Mouse (Mus musculus) E14TG2a.4 (cell line): ENCODE measurements around the gene Gm867.

Experiments used
- H3K27me3 ChIP-seq: 2 replicates; pipeline ENCODE4 v1.6.1; 2014; ENCODE audit warnings: low read length, control low read depth; ENCODE audit not compliant: insufficient read depth
- H3K36me3 ChIP-seq: 2 replicates; pipeline ENCODE4 v1.6.1; 2014; ENCODE audit warnings: low read length, control low read depth; ENCODE audit not compliant: insufficient read depth
- H3K4me1 ChIP-seq: replicated peaks from 2 replicates; pipeline ENCODE4 v1.6.1; 2014; ENCODE audit warnings: low read depth, low read length, control low read depth
- H3K4me3 ChIP-seq: replicated peaks from 2 replicates; pipeline ENCODE4 v1.5.1; 2014; ENCODE audit warnings: mild to moderate bottlenecking, low read length
- H3K9me3 ChIP-seq: 2 replicates; pipeline ENCODE4 v1.6.1; 2014; ENCODE audit warnings: low read length, control low read depth
- CTCF ChIP-seq: conservative IDR thresholded peaks from 2 replicates; pipeline ENCODE4 v1.5.1; 2014; ENCODE audit warnings: low read length
- NANOG ChIP-seq: IDR thresholded peaks from 2 replicates; pipeline ENCODE4 v1.6.1; 2014; ENCODE audit warnings: borderline replicate concordance, low read length, mixed read lengths
- POU5F1 ChIP-seq: IDR thresholded peaks from 2 replicates; pipeline ENCODE4 v1.6.1; 2014; ENCODE audit warnings: low read length, borderline replicate concordance

Gm867 gene

GRCm38 (mm10) chr10:75939481-75940234 lies 814 bp downstream of the Gm867 start:
- TF ChIP-seq CTCF: no peak
- TF ChIP-seq NANOG: no peak
- no peak for TF ChIP-seq POU5F1
- H3K4me3 ChIP-seq: peak overlapping the region; percentile 66
- H3K9me3 ChIP-seq: no peaks in the 10 kb centered on the region
- H3K4me1 ChIP-seq: peaks cover 77% of the 10 kb centered on the region
- H3K27me3 ChIP-seq: no peaks in the 10 kb centered on the region
- peaks cover 36% of the 10 kb centered on the region for H3K36me3 ChIP-seq

DNA sequence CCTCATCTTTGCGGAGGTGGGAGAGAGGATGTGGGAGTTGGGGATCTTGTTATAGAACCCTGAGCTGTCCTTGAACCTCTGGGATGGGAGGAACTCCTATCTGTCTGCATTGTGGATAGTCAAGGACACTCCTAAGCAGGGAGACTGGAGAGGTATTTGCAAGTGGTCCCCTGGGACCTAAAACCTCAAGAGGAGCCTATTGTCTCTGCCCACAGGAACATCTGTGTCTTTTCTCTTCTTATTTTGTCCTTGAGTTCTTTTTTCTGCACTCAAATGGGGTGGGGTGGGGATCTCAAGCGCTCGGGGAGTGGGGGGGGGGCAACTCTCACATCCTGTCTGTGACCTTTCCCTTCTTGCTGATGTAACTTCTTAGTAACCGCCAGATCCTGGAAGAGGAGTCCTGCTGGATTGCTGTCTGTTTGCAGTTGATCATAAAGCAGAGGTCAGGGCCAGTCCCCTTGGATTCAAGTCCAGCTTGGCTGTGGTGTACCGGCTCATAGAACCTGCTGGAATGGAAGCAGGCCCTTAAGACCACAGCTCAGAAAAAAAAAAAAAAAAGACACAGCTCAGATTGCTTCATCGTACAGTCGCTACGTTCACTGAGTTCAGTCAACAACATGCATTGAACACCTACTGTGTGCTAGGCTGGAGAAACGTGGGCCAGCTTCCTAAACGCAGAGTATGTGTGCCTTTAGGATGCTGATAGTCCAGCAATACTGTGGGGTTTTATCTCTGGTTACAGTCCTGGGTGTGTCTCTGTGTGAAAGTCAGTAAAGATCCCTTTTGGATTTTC lies 2.4 kb downstream of the Gm867 start:
- peaks cover 74% of the 10 kb centered on the region for H3K4me1 ChIP-seq
- peak overlapping the region; percentile 97 for H3K4me3 ChIP-seq
- no peaks in the 10 kb centered on the region for H3K27me3 ChIP-seq
- no peaks in the 10 kb centered on the region for H3K9me3 ChIP-seq
- peaks cover 36% of the 10 kb centered on the region for H3K36me3 ChIP-seq
- TF ChIP-seq CTCF (no peak), NANOG (peak; percentile 84)

GRCm38 (mm10) chr10:75936909-75937667 lies 3.4 kb downstream of the Gm867 start:
- TF ChIP-seq POU5F1 (no peak), CTCF (no peak), NANOG (no peak)
- Histone ChIP-seq H3K4me1 (peaks cover 71% of the 10 kb centered on the region), H3K36me3 (peaks cover 36% of the 10 kb centered on the region), H3K4me3 (peak overlapping the region; percentile 97), H3K9me3 (no peaks in the 10 kb centered on the region), H3K27me3 (no peaks in the 10 kb centered on the region)

GRCm38 (mm10) chr10:75935680-75936541 lies 4.6 kb downstream of the Gm867 start, which contains the start of gene Mmp11:
Gene Mmp11 (minus strand): TSS chr10:75936496.
- Histone ChIP-seq H3K4me1 (peaks cover 70% of the 10 kb centered on the region), H3K4me3 (peak within 1 kb of the TSS; percentile 97), H3K9me3 (no peaks in the 10 kb centered on the region), H3K27me3 (peaks cover 4% of the 10 kb centered on the region; the same call in 1 of the 2 replicates), H3K36me3 (peaks cover 36% of the 10 kb centered on the region)
- TF ChIP-seq CTCF: no peak
- TF ChIP-seq POU5F1: no peak
- no peak for TF ChIP-seq NANOG

DNA sequence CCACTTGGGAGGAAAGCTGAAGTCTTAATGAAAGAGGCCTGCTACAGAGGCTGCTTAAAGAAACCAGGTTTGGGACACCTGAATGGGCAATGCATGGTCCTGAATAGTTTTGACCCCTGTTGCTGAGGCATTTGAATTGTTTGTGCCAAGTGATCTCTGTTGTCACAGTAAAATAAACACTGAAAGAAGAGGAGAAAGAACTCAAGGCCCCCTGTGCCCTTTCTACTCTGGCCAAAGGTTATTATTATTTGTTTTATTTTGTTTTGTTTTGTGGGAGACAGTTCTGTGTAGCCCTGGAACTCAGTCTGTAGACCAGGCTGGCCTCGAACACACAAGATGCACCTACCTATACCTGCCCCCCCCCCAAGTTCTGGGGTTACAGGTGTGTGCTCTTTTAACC lies 5.5 kb downstream of the Gm867 start:
- TF ChIP-seq POU5F1: no peak
- TF ChIP-seq CTCF: no peak
- no peak for TF ChIP-seq NANOG
- peak overlapping the region; percentile 97 for H3K4me3 ChIP-seq

DNA sequence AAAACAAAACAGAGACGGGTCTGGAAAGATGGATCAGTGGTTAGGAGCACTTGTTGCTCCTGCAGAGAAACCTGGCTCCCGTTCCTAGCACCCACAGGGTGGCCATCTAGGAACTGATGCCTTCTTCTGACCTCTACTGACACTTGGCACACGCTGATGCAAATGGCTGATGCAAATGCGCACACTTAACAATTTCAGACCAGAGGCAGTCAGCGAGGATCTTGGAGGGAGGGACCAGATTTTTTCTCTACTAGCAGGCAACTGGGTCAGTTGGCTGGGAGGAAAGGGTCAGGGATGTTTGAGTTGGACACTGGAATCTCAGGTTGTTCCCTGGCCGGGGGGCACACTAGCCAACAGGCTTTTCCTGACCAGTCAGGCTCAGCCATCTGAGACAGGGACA lies 7.6 kb downstream of the Gm867 start, which contains the start of gene Chchd10:
TSS of gene Chchd10 (plus strand) at position 240 of the 400 bp plus-strand sequence.
- peaks cover 66% of the 10 kb centered on the region for H3K4me1 ChIP-seq
- H3K36me3 ChIP-seq: peaks cover 33% of the 10 kb centered on the region
- no peak for TF ChIP-seq NANOG
- TF ChIP-seq POU5F1: no peak
- TF ChIP-seq CTCF: no peak
- no peaks in the 10 kb centered on the region for H3K9me3 ChIP-seq
- peak within 1 kb of the TSS; percentile 90 for H3K4me3 ChIP-seq
- H3K27me3 ChIP-seq: peaks cover 12% of the 10 kb centered on the region; the same call in 1 of the 2 replicates

More for the DNA sequence above, 5.5 kb downstream of the Gm867 start:
- Histone ChIP-seq H3K4me1 (peaks cover 70% of the 10 kb centered on the region), H3K36me3 (peaks cover 29% of the 10 kb centered on the region), H3K9me3 (no peaks in the 10 kb centered on the region), H3K27me3 (peaks cover 12% of the 10 kb centered on the region; the same call in 1 of the 2 replicates)

DNA sequence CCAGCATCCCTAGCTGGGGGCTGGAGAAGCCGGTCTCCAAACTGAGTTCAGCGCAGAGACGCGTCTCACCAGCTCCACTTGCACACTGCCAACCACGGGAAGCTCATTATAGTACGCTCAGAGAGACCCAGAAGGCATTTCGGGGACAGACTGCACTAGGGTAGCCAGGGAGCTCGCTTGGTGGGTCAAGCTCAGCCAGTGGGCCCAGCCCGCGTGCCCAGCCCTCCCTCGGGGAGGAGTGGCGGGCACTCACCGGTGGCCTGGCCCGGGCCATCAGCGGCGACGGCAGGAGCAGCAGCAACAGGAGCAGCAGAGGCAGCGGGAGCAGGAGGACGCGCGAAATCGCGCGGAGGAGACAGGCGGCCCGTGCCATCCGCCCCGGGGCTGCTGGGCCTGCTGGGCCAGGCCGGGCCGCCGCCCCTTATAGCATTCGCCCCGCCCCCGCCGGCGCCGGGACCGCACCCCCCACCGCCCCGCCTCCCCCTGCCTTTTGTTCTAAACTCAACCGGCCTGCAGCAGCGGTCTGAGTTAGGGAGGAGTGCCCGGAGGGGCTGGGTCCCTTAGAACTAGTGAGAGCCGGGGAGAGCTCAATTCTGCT lies 8.3 kb downstream of the Gm867 start:
- H3K27me3 ChIP-seq: peaks cover 12% of the 10 kb centered on the region; the same call in 1 of the 2 replicates
- no peak for TF ChIP-seq NANOG
- no peak for TF ChIP-seq CTCF
- TF ChIP-seq POU5F1: no peak

More for the DNA sequence above, 8.3 kb downstream of the Gm867 start:
- no peaks in the 10 kb centered on the region for H3K9me3 ChIP-seq
- H3K36me3 ChIP-seq: peaks cover 37% of the 10 kb centered on the region
- peak overlapping the region; percentile 90 for H3K4me3 ChIP-seq
- peaks cover 69% of the 10 kb centered on the region for H3K4me1 ChIP-seq
